Mouse (Mus musculus) heart, embryonic 13.5 days (tissue): Measurements from ENCODE around the gene Setd4. TPM values are rescaled to one million over a fixed set of nuclear protein-coding genes. Genes with fewer than 3 reads are reported as not detected.

ENCODE experiments used
- ATAC-seq: fragments of 200-750 bp; cut with Nextera tagmentation; 2 replicates; pipeline ENCODE4 v1.8.0; 2017; ENCODE audit warnings: moderate TSS enrichment; ENCODE audit not compliant: insufficient number of reproducible peaks, low FRiP score, low TSS enrichment; ENCODE audit errors: extremely low read depth
- H3K27ac ChIP-seq: fragments of 300-500 bp; sonication (generic); replicated peaks from 2 replicates; pipeline ENCODE4 v1.5.1; 2015; ENCODE audit warnings: moderate library complexity, mild to moderate bottlenecking, inconsistent platforms
- H3K27me3 ChIP-seq: fragments of 300-500 bp; sonication (generic); replicated peaks from 2 replicates; pipeline ENCODE4 v1.6.1; 2015; ENCODE audit warnings: mild to moderate bottlenecking, inconsistent platforms
- H3K36me3 ChIP-seq: fragments of 300-500 bp; sonication (generic); 2 replicates; pipeline ENCODE4 v1.6.1; 2015; ENCODE audit warnings: mild to moderate bottlenecking, inconsistent platforms
- H3K4me1 ChIP-seq: fragments of 300-500 bp; sonication (generic); 2 replicates; pipeline ENCODE4 v1.6.1; 2015; ENCODE audit warnings: inconsistent platforms
- H3K4me2 ChIP-seq: fragments of 300-500 bp; sonication (generic); 2 replicates; pipeline ENCODE4 v1.6.1; 2015; ENCODE audit warnings: inconsistent platforms, mild to moderate bottlenecking, moderate library complexity
- H3K4me3 ChIP-seq: fragments of 300-500 bp; sonication (generic); 2 replicates; pipeline ENCODE4 v1.5.1; 2015; ENCODE audit warnings: moderate library complexity, mild to moderate bottlenecking, inconsistent platforms
- H3K9ac ChIP-seq: fragments of 300-500 bp; sonication (generic); 2 replicates; pipeline ENCODE4 v1.6.1; 2015; ENCODE audit warnings: inconsistent platforms, mild to moderate bottlenecking, moderate library complexity
- H3K9me3 ChIP-seq: fragments of 300-500 bp; sonication (generic); 2 replicates; pipeline ENCODE4 v1.6.1; 2016; ENCODE audit warnings: inconsistent platforms
- WGBS: fragments of 180-500 bp; shearing (Covaris S2); methylation state at CpG from one replicate; pipeline ENCODE4 v1.1.7; 2015; ENCODE audit warnings: mixed read lengths; 5-methylcytosine and 5-hydroxymethylcytosine counted together
- polyA plus RNA-seq: library from polyadenylated mRNA; unstranded; fragments of >200 nt; fragmentation: Nextera tagmentation; extraction: Ambion mirVana; gene quantifications from 2 replicates; pipeline ENCODE4 v1.2.1, GENCODE M21; 2015

Setd4 gene
- polyA plus RNA-seq, 1 experiment from 2014 or later, result 5.8 TPM

- Histone ChIP-seq H3K9me3 (no peaks in the 10 kb centered on the region), H3K36me3 (no peaks in the 10 kb centered on the region), H3K4me2 (peak overlapping the region; percentile 4; the same call in 1 of the 2 replicates), H3K4me1 (peaks cover 7% of the 10 kb centered on the region), H3K27me3 (peaks cover 22% of the 10 kb centered on the region; the same call in 1 of the 2 replicates), H3K4me3 (no peak overlapping the region), H3K9ac (0 out of 2 replicates have a peak overlapping the region, but pooled peaks have one; percentile 5), H3K27ac (no peak overlapping the region)
- WGBS, result 45% methylated on average over 18 of the region's 18 CpGs
- no peak for ATAC-seq
Observed at GRCm38 (mm10) chr16:93574521-93575191, 29.2 kb downstream of the Setd4 start.

- 83% methylated on average over 5 of the region's 5 CpGs for whole genome bisulfite sequencing
- Histone ChIP-seq H3K9ac (no peak overlapping the region), H3K4me1 (peaks cover 6% of the 10 kb centered on the region), H3K36me3 (no peaks in the 10 kb centered on the region), H3K9me3 (no peaks in the 10 kb centered on the region), H3K4me3 (no peak overlapping the region), H3K4me2 (no peak overlapping the region), H3K27ac (no peak overlapping the region), H3K27me3 (peaks cover 22% of the 10 kb centered on the region; the same call in 1 of the 2 replicates)
- ATAC-seq, result no peak
Observed at GRCm38 (mm10) chr16:93573434-93573833, 30.4 kb downstream of the Setd4 start.

- no peaks in the 10 kb centered on the region for H3K36me3 ChIP-seq
- H3K4me3 ChIP-seq, result no peak overlapping the region
- peaks cover 5% of the 10 kb centered on the region for H3K4me1 ChIP-seq
- H3K9me3 ChIP-seq, result no peaks in the 10 kb centered on the region
- H3K27me3 ChIP-seq, result peaks cover 17% of the 10 kb centered on the region; the same call in 1 of the 2 replicates
- H3K4me2 ChIP-seq, result no peak overlapping the region
- no peak overlapping the region for H3K9ac ChIP-seq
- H3K27ac ChIP-seq, result no peak overlapping the region
- 83% methylated on average over 6 of the region's 6 CpGs for WGBS
- no peak for ATAC-seq
Observed at GRCm38 (mm10) chr16:93572383-93572782, 31.5 kb downstream of the Setd4 start.

GRCm38 (mm10) chr16:93558499-93558898 is 45.4 kb downstream of the Setd4 start:
- H3K9me3 ChIP-seq, result no peaks in the 10 kb centered on the region
- H3K4me3 ChIP-seq, result no peak overlapping the region
- peaks cover 9% of the 10 kb centered on the region for H3K4me1 ChIP-seq
- no peak overlapping the region for H3K27ac ChIP-seq
- ATAC-seq, result no peak
- H3K36me3 ChIP-seq, result no peaks in the 10 kb centered on the region
- H3K27me3 ChIP-seq, result 0 out of 2 replicates have a peak, but pooled peaks cover 7% of the 10 kb centered on the region
- no peak overlapping the region for H3K9ac ChIP-seq
- peak overlapping the region; percentile 28 for H3K4me2 ChIP-seq
- 29% methylated on average over 12 of the region's 12 CpGs for WGBS

GRCm38 (mm10) chr16:93557646-93558045 is 46.2 kb downstream of the Setd4 start:
- WGBS, result 66% methylated on average over 8 of the region's 8 CpGs
- 0 out of 2 replicates have a peak, but pooled peaks cover 7% of the 10 kb centered on the region for H3K27me3 ChIP-seq
- no peak for ATAC-seq
- no peak overlapping the region for H3K4me3 ChIP-seq
- H3K36me3 ChIP-seq, result no peaks in the 10 kb centered on the region
- no peak overlapping the region for H3K9ac ChIP-seq
- H3K4me2 ChIP-seq, result no peak overlapping the region
- H3K4me1 ChIP-seq, result peaks cover 9% of the 10 kb centered on the region
- no peak overlapping the region for H3K27ac ChIP-seq
- no peaks in the 10 kb centered on the region for H3K9me3 ChIP-seq

- WGBS, result 83% methylated on average over 12 of the region's 12 CpGs
- H3K9me3 ChIP-seq, result no peaks in the 10 kb centered on the region
Observed at GRCm38 (mm10) chr16:93552686-93553513, 51.0 kb downstream of the Setd4 start.

GRCm38 (mm10) chr16:93549287-93549686 is 54.6 kb downstream of the Setd4 start:
- ATAC-seq, result no peak
- 19% methylated on average over 10 of the region's 10 CpGs for WGBS

More at GRCm38 (mm10) chr16:93552686-93553513, 51.0 kb downstream of the Setd4 start:
- H3K4me3 ChIP-seq, result no peak overlapping the region
- no peak overlapping the region for H3K9ac ChIP-seq
- H3K27ac ChIP-seq, result no peak overlapping the region
- no peak overlapping the region for H3K4me2 ChIP-seq
- peaks cover 3% of the 10 kb centered on the region; the same call in 1 of the 2 replicates for H3K27me3 ChIP-seq
- no peaks in the 10 kb centered on the region for H3K36me3 ChIP-seq
- ATAC-seq, result no peak
- peaks cover 13% of the 10 kb centered on the region for H3K4me1 ChIP-seq

GRCm38 (mm10) chr16:93548045-93548444 is 55.8 kb downstream of the Setd4 start:
- no peak overlapping the region for H3K9ac ChIP-seq
- no peaks in the 10 kb centered on the region for H3K36me3 ChIP-seq
- no peak overlapping the region for H3K27ac ChIP-seq
- ATAC-seq, result no peak
- peaks cover 8% of the 10 kb centered on the region for H3K4me1 ChIP-seq
- WGBS, result 68% methylated on average over 2 of the region's 2 CpGs
- no peaks in the 10 kb centered on the region for H3K9me3 ChIP-seq
- peaks cover 11% of the 10 kb centered on the region for H3K27me3 ChIP-seq
- H3K4me3 ChIP-seq, result no peak overlapping the region
- no peak overlapping the region for H3K4me2 ChIP-seq

More at GRCm38 (mm10) chr16:93549287-93549686, 54.6 kb downstream of the Setd4 start:
- Histone ChIP-seq H3K4me1 (peaks cover 8% of the 10 kb centered on the region), H3K9ac (no peak overlapping the region), H3K27me3 (peaks cover 8% of the 10 kb centered on the region), H3K9me3 (no peaks in the 10 kb centered on the region), H3K4me3 (no peak overlapping the region), H3K36me3 (no peaks in the 10 kb centered on the region), H3K4me2 (no peak overlapping the region; the same call in 1 of the 2 replicates), H3K27ac (no peak overlapping the region)

- Histone ChIP-seq H3K27me3 (peaks cover 13% of the 10 kb centered on the region), H3K9ac (no peak overlapping the region), H3K27ac (no peak overlapping the region), H3K4me2 (no peak overlapping the region), H3K4me1 (peaks cover 8% of the 10 kb centered on the region), H3K4me3 (no peak overlapping the region), H3K9me3 (no peaks in the 10 kb centered on the region), H3K36me3 (no peaks in the 10 kb centered on the region)
- 69% methylated on average over 3 of the region's 3 CpGs for WGBS
- ATAC-seq, result no peak
Observed at GRCm38 (mm10) chr16:93547122-93547521, 56.7 kb downstream of the Setd4 start.

- H3K9me3 ChIP-seq, result no peaks in the 10 kb centered on the region
- no peak overlapping the region for H3K9ac ChIP-seq
- H3K4me3 ChIP-seq, result no peak overlapping the region
- WGBS, result 74% methylated on average over 12 of the region's 12 CpGs
- H3K4me2 ChIP-seq, result no peak overlapping the region
- ATAC-seq, result no peak
- peaks cover 8% of the 10 kb centered on the region for H3K4me1 ChIP-seq
- H3K27ac ChIP-seq, result no peak overlapping the region
- no peaks in the 10 kb centered on the region for H3K36me3 ChIP-seq
- peaks cover 16% of the 10 kb centered on the region for H3K27me3 ChIP-seq
Observed at GRCm38 (mm10) chr16:93546354-93546965, 57.4 kb downstream of the Setd4 start.

- no peaks in the 10 kb centered on the region for H3K9me3 ChIP-seq
- ATAC-seq, result no peak
- WGBS, result 71% methylated on average over 4 of the region's 4 CpGs
- H3K4me3 ChIP-seq, result no peak overlapping the region
- H3K27ac ChIP-seq, result no peak overlapping the region
- H3K36me3 ChIP-seq, result no peaks in the 10 kb centered on the region
- H3K4me2 ChIP-seq, result no peak overlapping the region
- peaks cover 9% of the 10 kb centered on the region for H3K4me1 ChIP-seq
- peaks cover 16% of the 10 kb centered on the region for H3K27me3 ChIP-seq
- H3K9ac ChIP-seq, result no peak overlapping the region
Observed at GRCm38 (mm10) chr16:93544931-93545330, 58.9 kb downstream of the Setd4 start.
